Mouse (Mus musculus) embryonic fibroblast, embryonic 13.5 days (primary cell): ENCODE data around the gene Slc38a4.

Experiments
- CTCF ChIP-seq: IDR thresholded peaks from 2 replicates; pipeline ENCODE4 v1.5.1; 2011; ENCODE audit warnings: mild to moderate bottlenecking, control low read depth, low read length, moderate library complexity, borderline replicate concordance; ENCODE audit not compliant: insufficient read depth
- POLR2A ChIP-seq: IDR thresholded peaks from 2 replicates; pipeline ENCODE4 v1.6.1; 2011; ENCODE audit warnings: low read depth, mild to moderate bottlenecking, control low read depth, low read length, moderate library complexity

GRCm38 (mm10) chr15:97000319-97001251 lies 55.2 kb downstream of the Slc38a4 start:
- TF ChIP-seq CTCF = no peak
- TF ChIP-seq POLR2A = no peak
